Mouse (Mus musculus): ENCODE results near the gene Gm20388. TPM values are rescaled to one million over a fixed set of nuclear protein-coding genes. Genes with fewer than 3 reads are reported as not detected.
A peak's percentile ranks its signal among the peaks of the same experiment; 100 is the strongest.

Gene Gm20388
- total and polyA plus RNA-seq, 2 experiments from 2014 or later, result 51.3 TPM; not detected in 1

DNA sequence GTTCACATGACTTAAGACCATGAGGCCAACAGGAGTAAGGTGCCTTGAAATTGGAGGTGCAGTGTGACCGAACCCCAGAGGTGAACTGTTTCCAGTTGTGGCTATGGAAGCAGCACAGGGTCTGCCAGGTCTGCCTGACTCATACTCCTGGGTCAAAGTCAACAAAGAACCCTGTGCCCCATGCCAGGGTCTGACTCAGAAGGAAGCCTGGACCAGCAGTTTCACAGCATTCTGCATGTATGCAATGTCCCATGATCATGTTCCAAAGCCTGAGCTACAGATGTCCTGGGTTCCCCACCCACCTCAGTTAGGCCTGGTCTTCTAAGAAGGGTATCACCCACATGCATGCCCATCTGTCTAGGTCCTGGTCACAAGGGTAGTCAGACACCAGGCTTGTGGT, 1978.7 kb downstream of the Gm20388 start:
- Histone ChIP-seq H3K4me2 (ENCODE audit: low read depth) (no peak overlapping the region), H3K4me1 (ENCODE audit: insufficient read depth) (no peaks in the 10 kb centered on the region), H3K4me3 (ENCODE audit: low read depth, low read length) (no peak overlapping the region), H3K36me3 (ENCODE audit: insufficient read depth) (peaks cover 39% of the 10 kb centered on the region), H3K27me3 (ENCODE audit: insufficient read depth, low read length) (no peaks in the 10 kb centered on the region), H3K27ac (ENCODE audit: low read depth, low read length) (no peak overlapping the region), H3K9ac (no peak overlapping the region), H3K9me3 (ENCODE audit: low read length) (no peaks in the 10 kb centered on the region)
- ATAC-seq (no peak), DNase-seq (no peak)
- no peak for TF ChIP-seq CTCF (IDR thresholded peaks at IDR 0.05; ENCODE audit: low read depth)
- WGBS, result 90% methylated on average over 1 of the region's 1 CpGs

- no peaks in the 10 kb centered on the region for H3K27me3 ChIP-seq (ENCODE audit: insufficient read depth, low read length)
- TF ChIP-seq CTCF (IDR thresholded peaks at IDR 0.05; ENCODE audit: low read depth), result no peak
- H3K27ac ChIP-seq (ENCODE audit: low read depth, low read length), result no peak overlapping the region; the same call in 1 of the 2 replicates
- H3K4me3 ChIP-seq (ENCODE audit: low read depth, low read length), result no peak overlapping the region
- H3K36me3 ChIP-seq (ENCODE audit: insufficient read depth), result peaks cover 38% of the 10 kb centered on the region
- DNase-seq, result peak; percentile 42
- 79% methylated on average over 15 of the region's 15 CpGs for WGBS
- no peaks in the 10 kb centered on the region for H3K4me1 ChIP-seq (ENCODE audit: insufficient read depth)
- H3K4me2 ChIP-seq (ENCODE audit: low read depth), result no peak overlapping the region
- no peak overlapping the region for H3K9ac ChIP-seq
- H3K9me3 ChIP-seq (ENCODE audit: low read length), result no peaks in the 10 kb centered on the region
- peak; percentile 42; the same call in 1 of the 2 replicates for ATAC-seq
These were observed 1979.5 kb downstream of the Gm20388 start for GRCm38 (mm10) chr8:121889810-121890785.

- no peak overlapping the region for H3K9ac ChIP-seq
- no peak overlapping the region for H3K4me2 ChIP-seq (ENCODE audit: low read depth)
- no peak for TF ChIP-seq CTCF (IDR thresholded peaks at IDR 0.05; ENCODE audit: low read depth)
- H3K27me3 ChIP-seq (ENCODE audit: insufficient read depth, low read length), result no peaks in the 10 kb centered on the region
- DNase-seq (no peak), ATAC-seq (no peak)
- 64% methylated on average over 5 of the region's 5 CpGs for WGBS
- H3K36me3 ChIP-seq (ENCODE audit: insufficient read depth), result peaks cover 20% of the 10 kb centered on the region
- no peak overlapping the region for H3K4me3 ChIP-seq (ENCODE audit: low read depth, low read length)
- no peaks in the 10 kb centered on the region for H3K9me3 ChIP-seq (ENCODE audit: low read length)
- peaks cover 9% of the 10 kb centered on the region for H3K4me1 ChIP-seq (ENCODE audit: insufficient read depth)
- no peak overlapping the region for H3K27ac ChIP-seq (ENCODE audit: low read depth, low read length)
These were observed 1982.2 kb downstream of the Gm20388 start for GRCm38 (mm10) chr8:121892875-121893274.

DNA sequence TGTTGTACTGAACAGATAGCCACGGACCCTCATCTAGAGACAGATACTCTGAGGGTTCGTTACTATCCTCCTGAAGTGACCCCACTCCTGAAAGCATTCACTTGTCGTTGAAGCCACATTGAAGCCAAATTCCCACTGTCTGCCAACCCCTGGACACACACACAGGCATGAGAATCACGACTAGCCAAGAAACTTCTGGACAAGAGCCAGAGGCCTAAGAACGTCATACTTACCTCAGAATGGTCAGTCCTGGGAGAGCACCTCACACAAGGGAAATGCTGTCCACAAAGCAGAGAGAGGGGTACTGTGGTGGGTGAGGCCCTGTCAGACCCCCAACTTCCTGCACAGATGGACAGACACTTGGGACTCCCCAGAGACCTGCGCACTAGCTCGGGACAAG, 1985.3 kb downstream of the Gm20388 start:
- Histone ChIP-seq H3K27me3 (ENCODE audit: insufficient read depth, low read length) (no peaks in the 10 kb centered on the region), H3K9me3 (ENCODE audit: low read length) (no peaks in the 10 kb centered on the region), H3K4me2 (ENCODE audit: low read depth) (no peak overlapping the region), H3K4me3 (ENCODE audit: low read depth, low read length) (no peak overlapping the region), H3K9ac (no peak overlapping the region), H3K4me1 (ENCODE audit: insufficient read depth) (peaks cover 19% of the 10 kb centered on the region), H3K27ac (ENCODE audit: low read depth, low read length) (no peak overlapping the region), H3K36me3 (ENCODE audit: insufficient read depth) (peaks cover 16% of the 10 kb centered on the region)
- DNase-seq (no peak), ATAC-seq (no peak)
- no peak for TF ChIP-seq CTCF (IDR thresholded peaks at IDR 0.05; ENCODE audit: low read depth)
- 67% methylated on average over 7 of the region's 7 CpGs for WGBS

DNA sequence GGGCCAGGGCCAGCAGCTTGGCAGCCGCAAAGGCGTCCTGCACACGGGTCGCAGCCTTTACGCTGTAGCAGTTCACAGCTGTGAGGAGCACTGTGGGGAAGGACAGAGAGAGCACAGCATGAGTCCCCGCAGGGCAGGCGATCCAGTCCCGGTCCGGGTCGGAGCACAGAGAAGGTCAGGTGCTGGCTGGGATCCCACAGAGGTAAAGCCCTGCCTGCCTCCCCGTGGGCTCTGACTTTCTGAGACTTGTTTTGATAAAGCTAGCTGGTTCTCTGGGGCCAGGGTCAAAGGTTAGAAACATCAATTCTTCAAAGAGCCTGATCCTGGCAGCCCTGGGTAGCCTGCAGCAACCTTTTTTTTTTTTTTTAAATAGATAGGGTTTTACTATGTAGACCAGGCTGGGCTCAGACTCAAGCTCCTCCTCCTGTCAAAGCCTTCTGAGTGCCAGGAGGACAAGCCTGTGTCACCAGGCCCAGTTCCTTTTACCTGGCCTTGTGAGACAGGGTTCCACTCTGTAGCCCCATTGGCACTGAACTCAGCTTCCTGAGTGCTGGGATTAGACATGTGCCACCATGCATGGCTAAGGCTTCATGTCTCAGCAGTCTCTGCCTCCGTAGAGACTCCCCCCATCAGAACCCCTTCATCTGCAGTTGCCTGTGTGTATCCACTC, 1986.0 kb downstream of the Gm20388 start:
- H3K9ac ChIP-seq, result no peak overlapping the region
- TF ChIP-seq CTCF (IDR thresholded peaks at IDR 0.05; ENCODE audit: low read depth), result no peak

DNA sequence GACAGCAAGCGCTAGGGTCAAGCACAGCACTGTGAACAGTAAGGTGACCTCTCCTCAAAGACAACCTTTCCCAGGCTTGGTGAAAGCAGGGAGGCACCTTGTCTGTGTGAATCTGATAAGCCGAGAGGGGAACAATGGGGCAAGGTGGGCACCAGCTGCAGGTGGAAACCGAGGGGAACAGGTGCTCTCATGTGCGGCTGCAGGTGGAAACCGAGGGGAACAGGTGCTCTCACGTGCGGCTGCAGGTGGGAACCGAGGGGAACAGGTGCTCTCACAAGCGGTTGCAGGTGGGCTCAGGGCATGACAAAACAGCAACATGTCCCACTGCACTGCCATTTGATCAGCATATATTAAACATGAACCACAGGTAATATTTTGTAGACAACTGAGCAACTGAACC, 1986.6 kb downstream of the Gm20388 start:
- no peak overlapping the region for H3K4me2 ChIP-seq (ENCODE audit: low read depth)
- peak overlapping the region; percentile 43; the same call in 1 of the 2 replicates for H3K9ac ChIP-seq
- H3K27ac ChIP-seq (ENCODE audit: low read depth, low read length), result peak overlapping the region; percentile 87; the same call in 1 of the 2 replicates

More for the DNA sequence above, 1986.0 kb downstream of the Gm20388 start:
- Histone ChIP-seq H3K4me2 (ENCODE audit: low read depth) (no peak overlapping the region), H3K4me3 (ENCODE audit: low read depth, low read length) (no peak overlapping the region), H3K36me3 (ENCODE audit: insufficient read depth) (peaks cover 16% of the 10 kb centered on the region), H3K4me1 (ENCODE audit: insufficient read depth) (peaks cover 19% of the 10 kb centered on the region), H3K9me3 (ENCODE audit: low read length) (no peaks in the 10 kb centered on the region), H3K27ac (ENCODE audit: low read depth, low read length) (no peak overlapping the region), H3K27me3 (ENCODE audit: insufficient read depth, low read length) (no peaks in the 10 kb centered on the region)
- no peak for DNase-seq
- 52% methylated on average over 12 of the region's 12 CpGs for WGBS
- ATAC-seq, result no peak

More for the DNA sequence above, 1986.6 kb downstream of the Gm20388 start:
- H3K4me1 ChIP-seq (ENCODE audit: insufficient read depth), result peaks cover 19% of the 10 kb centered on the region
- no peak for TF ChIP-seq CTCF (IDR thresholded peaks at IDR 0.05; ENCODE audit: low read depth)
- ATAC-seq, result no peak
- H3K9me3 ChIP-seq (ENCODE audit: low read length), result no peaks in the 10 kb centered on the region
- 88% methylated on average over 9 of the region's 9 CpGs for WGBS
- DNase-seq, result no peak
- no peak overlapping the region for H3K4me3 ChIP-seq (ENCODE audit: low read depth, low read length)
- no peaks in the 10 kb centered on the region for H3K27me3 ChIP-seq (ENCODE audit: insufficient read depth, low read length)
- H3K36me3 ChIP-seq (ENCODE audit: insufficient read depth), result peaks cover 16% of the 10 kb centered on the region

All from forebrain, postnatal 0 days (tissue).